Mouse (Mus musculus) cortical plate, adult 2 months (tissue): ENCODE measurements around the gene Pik3ap1.

Experiments used
- CTCF ChIP-seq: fragments of 200-500 bp; IDR thresholded peaks from 2 replicates; pipeline ENCODE4 v1.5.1; 2011; ENCODE audit warnings: mild to moderate bottlenecking, control low read depth, low read length; ENCODE audit not compliant: insufficient read depth; ENCODE audit errors: extremely low read depth
- POLR2A ChIP-seq: fragments of 200-500 bp; IDR thresholded peaks from 2 replicates; pipeline ENCODE4 v1.6.1; 2011; ENCODE audit warnings: mild to moderate bottlenecking, low read length, control low read depth; ENCODE audit not compliant: insufficient read depth; ENCODE audit errors: extremely low read depth

DNA sequence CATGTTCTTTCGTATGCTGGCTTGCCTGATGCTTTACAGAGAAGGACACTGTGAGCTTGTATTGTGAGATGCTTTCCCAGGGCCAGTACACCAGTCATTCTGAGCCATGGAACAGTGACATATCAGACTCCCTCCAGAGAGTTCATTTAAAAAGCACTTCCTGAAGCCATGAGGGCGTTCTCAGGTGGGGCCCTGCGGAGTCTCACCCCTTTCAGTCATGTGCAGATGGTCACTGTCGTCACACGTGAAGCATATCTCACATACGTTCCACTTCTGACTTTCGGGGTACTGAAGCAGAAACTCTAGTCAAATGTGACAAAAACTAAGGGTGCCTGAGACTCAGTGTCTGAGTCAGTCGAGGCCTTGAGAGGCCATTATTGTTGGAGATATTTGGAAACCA is 6.0 kb upstream of the Pik3ap1 start:
- no peak for TF ChIP-seq POLR2A
- TF ChIP-seq CTCF, result no peak
